Mouse (Mus musculus): ENCODE measurements at regions not wholly inside any gene's neighbourhood (a gene's known extent, or its start where the extent isn't known, plus 50 kb on each side); places are given as distances from the start of the nearest gene placed in this dataset.
A peak's percentile ranks its signal among the peaks of the same experiment; 100 is the strongest.

DNA sequence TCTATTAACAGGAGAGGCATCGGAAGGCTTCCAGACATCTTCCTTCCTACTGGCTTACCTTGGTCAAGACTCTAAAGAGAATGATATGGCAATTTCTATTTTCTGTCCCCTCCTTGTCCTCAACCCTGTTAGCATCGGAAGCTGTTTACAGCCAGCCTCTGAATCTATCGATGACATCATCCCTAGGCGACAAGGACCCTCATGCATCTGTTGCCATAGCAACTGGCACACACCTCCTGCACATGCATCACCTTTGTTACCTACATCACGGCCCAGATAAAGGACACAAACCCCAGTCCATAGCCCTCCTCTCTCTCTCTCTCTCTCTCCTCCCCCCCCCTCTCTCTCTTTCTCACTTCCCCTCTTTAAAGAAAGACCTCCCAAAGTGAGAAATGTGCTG lies 123.1 kb upstream of the Cdkn3 start:
- H3K27me3 ChIP-seq (ENCODE audit: control insufficient read depth, insufficient read depth, low read length): no peaks in the 10 kb centered on the region
- WGBS: 85% methylated on average over 5 of the region's 5 CpGs
- H3K27ac ChIP-seq (replicated peaks in 1 of 2; ENCODE audit: control insufficient read depth in 1 of 2, insufficient read depth in 1 of 2, low read depth in 2 of 2, low read length in 2 of 2): no peak overlapping the region
- H3K9me3 ChIP-seq (ENCODE audit: control insufficient read depth, low read length): no peaks in the 10 kb centered on the region
- no peak overlapping the region for H3K4me2 ChIP-seq (ENCODE audit: low read length)
- H3K9ac ChIP-seq (ENCODE audit: low read length): no peak overlapping the region
- no peak overlapping the region for H3K4me3 ChIP-seq (ENCODE audit: control insufficient read depth in 1 of 2, insufficient read depth in 1 of 2, low read depth in 1 of 2, low read length in 2 of 2)
- no peaks in the 10 kb centered on the region for H3K36me3 ChIP-seq (ENCODE audit: control insufficient read depth, insufficient read depth, low read length)
- ATAC-seq (ENCODE audit: insufficient number of reproducible peaks, insufficient read depth, low FRiP score, low read depth): no peak
- peaks cover 0 to 7% of the 10 kb centered on the region in 2 experiments; a peak in 1 of 4 replicates for H3K4me1 ChIP-seq (ENCODE audit: control insufficient read depth in 2 of 2, insufficient read depth in 2 of 2, low read length in 2 of 2)

GRCm38 (mm10) chr14:46636364-46636763 lies 124.0 kb upstream of the Cdkn3 start:
- Histone ChIP-seq H3K9me3 (ENCODE audit: control insufficient read depth, low read length) (no peaks in the 10 kb centered on the region), H3K9ac (ENCODE audit: low read length) (no peak overlapping the region), H3K27ac (replicated peaks in 1 of 2; ENCODE audit: control insufficient read depth in 1 of 2, insufficient read depth in 1 of 2, low read depth in 2 of 2, low read length in 2 of 2) (no peak overlapping the region), H3K4me2 (ENCODE audit: low read length) (no peak overlapping the region), H3K27me3 (ENCODE audit: control insufficient read depth, insufficient read depth, low read length) (no peaks in the 10 kb centered on the region), H3K4me1 (ENCODE audit: control insufficient read depth in 2 of 2, insufficient read depth in 2 of 2, low read length in 2 of 2) (peaks cover 0 to 7% of the 10 kb centered on the region in 2 experiments; a peak in 1 of 4 replicates), H3K36me3 (ENCODE audit: control insufficient read depth, insufficient read depth, low read length) (no peaks in the 10 kb centered on the region), H3K4me3 (ENCODE audit: control insufficient read depth in 1 of 2, insufficient read depth in 1 of 2, low read depth in 1 of 2, low read length in 2 of 2) (no peak overlapping the region)
- no peak for ATAC-seq (ENCODE audit: insufficient number of reproducible peaks, insufficient read depth, low FRiP score, low read depth)
- 78% methylated on average over 6 of the region's 6 CpGs for WGBS

GRCm38 (mm10) chr14:46635322-46635721 lies 125.0 kb upstream of the Cdkn3 start:
- no peaks in the 10 kb centered on the region for H3K27me3 ChIP-seq (ENCODE audit: control insufficient read depth, insufficient read depth, low read length)
- WGBS: 26% methylated on average over 3 of the region's 3 CpGs
- peaks cover 0 to 7% of the 10 kb centered on the region in 2 experiments; a peak in 1 of 4 replicates for H3K4me1 ChIP-seq (ENCODE audit: control insufficient read depth in 2 of 2, insufficient read depth in 2 of 2, low read length in 2 of 2)
- 0 out of 4 replicates have a peak overlapping the region, but pooled peaks of 1 of the 2 experiments have one; percentile 17 for H3K27ac ChIP-seq (replicated peaks in 1 of 2; ENCODE audit: control insufficient read depth in 1 of 2, insufficient read depth in 1 of 2, low read depth in 2 of 2, low read length in 2 of 2)
- H3K36me3 ChIP-seq (ENCODE audit: control insufficient read depth, insufficient read depth, low read length): no peaks in the 10 kb centered on the region
- H3K9me3 ChIP-seq (ENCODE audit: control insufficient read depth, low read length): no peaks in the 10 kb centered on the region
- no peak overlapping the region for H3K9ac ChIP-seq (ENCODE audit: low read length)
- no peak for ATAC-seq (ENCODE audit: insufficient number of reproducible peaks, insufficient read depth, low FRiP score, low read depth)
- no peak overlapping the region for H3K4me3 ChIP-seq (ENCODE audit: control insufficient read depth in 1 of 2, insufficient read depth in 1 of 2, low read depth in 1 of 2, low read length in 2 of 2)
- H3K4me2 ChIP-seq (ENCODE audit: low read length): no peak overlapping the region

GRCm38 (mm10) chr14:46634656-46635244 lies 125.6 kb upstream of the Cdkn3 start:
- H3K9me3 ChIP-seq (ENCODE audit: control insufficient read depth, low read length): no peaks in the 10 kb centered on the region
- H3K4me3 ChIP-seq (ENCODE audit: control insufficient read depth in 1 of 2, insufficient read depth in 1 of 2, low read depth in 1 of 2, low read length in 2 of 2): no peak overlapping the region
- H3K4me2 ChIP-seq (ENCODE audit: low read length): no peak overlapping the region
- ATAC-seq (ENCODE audit: insufficient number of reproducible peaks, insufficient read depth, low FRiP score, low read depth): no peak
- H3K27me3 ChIP-seq (ENCODE audit: control insufficient read depth, insufficient read depth, low read length): no peaks in the 10 kb centered on the region
- H3K9ac ChIP-seq (ENCODE audit: low read length): no peak overlapping the region
- no peaks in the 10 kb centered on the region for H3K36me3 ChIP-seq (ENCODE audit: control insufficient read depth, insufficient read depth, low read length)
- WGBS: 68% methylated on average over 12 of the region's 12 CpGs
- H3K4me1 ChIP-seq (ENCODE audit: control insufficient read depth in 2 of 2, insufficient read depth in 2 of 2, low read length in 2 of 2): peaks cover 0 to 7% of the 10 kb centered on the region in 2 experiments; a peak in 1 of 4 replicates
- H3K27ac ChIP-seq (replicated peaks in 1 of 2; ENCODE audit: control insufficient read depth in 1 of 2, insufficient read depth in 1 of 2, low read depth in 2 of 2, low read length in 2 of 2): 0 out of 4 replicates have a peak overlapping the region, but pooled peaks of 1 of the 2 experiments have one; percentile 17

- H3K4me2 ChIP-seq (ENCODE audit: low read length): no peak overlapping the region
- no peak for ATAC-seq (ENCODE audit: insufficient number of reproducible peaks, insufficient read depth, low FRiP score, low read depth)
Measured at GRCm38 (mm10) chr14:46634251-46634650, 126.1 kb upstream of the Cdkn3 start.

DNA sequence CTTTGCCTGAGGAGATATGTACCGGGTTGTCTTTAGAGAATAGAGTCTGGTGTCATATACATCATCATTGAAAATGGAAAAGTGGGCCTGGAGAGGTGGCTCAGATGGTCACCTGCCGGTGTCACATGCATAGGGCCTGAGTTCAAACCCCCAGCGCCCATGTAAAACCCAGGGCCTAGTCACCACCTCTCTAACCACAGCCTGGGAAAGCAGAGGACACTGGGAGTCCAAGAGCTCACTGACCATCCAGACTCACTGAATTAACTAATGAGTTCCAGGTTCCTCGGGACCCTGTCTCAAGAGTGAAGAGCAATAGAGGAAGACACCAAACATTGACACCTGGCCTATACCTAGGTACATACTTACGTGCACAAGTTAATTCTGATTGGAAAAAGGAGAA lies 132.7 kb upstream of the Cdkn3 start:
- H3K9ac ChIP-seq (ENCODE audit: low read length): no peak overlapping the region
- no peaks in the 10 kb centered on the region for H3K9me3 ChIP-seq (ENCODE audit: control insufficient read depth, low read length)
- H3K4me1 ChIP-seq (ENCODE audit: control insufficient read depth in 2 of 2, insufficient read depth in 2 of 2, low read length in 2 of 2): peaks cover 6 to 12% of the 10 kb centered on the region in 2 experiments
- no peaks in the 10 kb centered on the region for H3K27me3 ChIP-seq (ENCODE audit: control insufficient read depth, insufficient read depth, low read length)
- H3K36me3 ChIP-seq (ENCODE audit: control insufficient read depth, insufficient read depth, low read length): no peaks in the 10 kb centered on the region
- H3K27ac ChIP-seq (replicated peaks in 1 of 2; ENCODE audit: control insufficient read depth in 1 of 2, insufficient read depth in 1 of 2, low read depth in 2 of 2, low read length in 2 of 2): no peak overlapping the region
- no peak overlapping the region for H3K4me2 ChIP-seq (ENCODE audit: low read length)
- H3K4me3 ChIP-seq (ENCODE audit: control insufficient read depth in 1 of 2, insufficient read depth in 1 of 2, low read depth in 1 of 2, low read length in 2 of 2): no peak overlapping the region
- WGBS: 91% methylated on average over 5 of the region's 5 CpGs
- no peak for ATAC-seq (ENCODE audit: insufficient number of reproducible peaks, insufficient read depth, low FRiP score, low read depth)

More at GRCm38 (mm10) chr14:46634251-46634650, 126.1 kb upstream of the Cdkn3 start:
- no peaks in the 10 kb centered on the region for H3K27me3 ChIP-seq (ENCODE audit: control insufficient read depth, insufficient read depth, low read length)
- no peaks in the 10 kb centered on the region for H3K36me3 ChIP-seq (ENCODE audit: control insufficient read depth, insufficient read depth, low read length)
- H3K27ac ChIP-seq (replicated peaks in 1 of 2; ENCODE audit: control insufficient read depth in 1 of 2, insufficient read depth in 1 of 2, low read depth in 2 of 2, low read length in 2 of 2): no peak overlapping the region
- no peak overlapping the region for H3K9ac ChIP-seq (ENCODE audit: low read length)
- H3K9me3 ChIP-seq (ENCODE audit: control insufficient read depth, low read length): no peaks in the 10 kb centered on the region
- peaks cover 0 to 7% of the 10 kb centered on the region in 2 experiments; a peak in 1 of 4 replicates for H3K4me1 ChIP-seq (ENCODE audit: control insufficient read depth in 2 of 2, insufficient read depth in 2 of 2, low read length in 2 of 2)
- WGBS: 84% methylated on average over 10 of the region's 10 CpGs
- no peak overlapping the region for H3K4me3 ChIP-seq (ENCODE audit: control insufficient read depth in 1 of 2, insufficient read depth in 1 of 2, low read depth in 1 of 2, low read length in 2 of 2)

DNA sequence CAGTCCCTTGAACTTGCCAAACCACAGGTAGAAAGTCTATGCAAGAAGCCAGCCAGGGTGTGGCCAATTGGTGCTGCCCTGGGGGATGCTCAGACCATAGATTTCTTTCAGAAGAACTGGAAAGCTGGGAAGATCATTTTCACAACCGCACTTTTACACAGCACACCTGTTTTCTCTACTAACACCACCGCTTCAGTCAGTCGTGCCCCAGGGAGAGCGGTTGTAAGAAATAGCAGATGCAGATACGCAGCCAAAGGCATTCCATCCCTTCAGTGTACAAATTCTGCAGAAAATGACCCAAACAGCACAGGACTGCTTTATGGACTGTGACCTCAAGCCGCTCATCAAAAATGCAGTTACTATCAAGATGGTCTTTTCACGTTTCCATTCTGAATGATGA lies 134.6 kb upstream of the Cdkn3 start:
- H3K4me3 ChIP-seq (ENCODE audit: control insufficient read depth in 1 of 2, insufficient read depth in 1 of 2, low read depth in 1 of 2, low read length in 2 of 2): no peak overlapping the region
- no peaks in the 10 kb centered on the region for H3K36me3 ChIP-seq (ENCODE audit: control insufficient read depth, insufficient read depth, low read length)
- no peaks in the 10 kb centered on the region for H3K27me3 ChIP-seq (ENCODE audit: control insufficient read depth, insufficient read depth, low read length)
- no peak overlapping the region for H3K27ac ChIP-seq (replicated peaks in 1 of 2; ENCODE audit: control insufficient read depth in 1 of 2, insufficient read depth in 1 of 2, low read depth in 2 of 2, low read length in 2 of 2)
- H3K9ac ChIP-seq (ENCODE audit: low read length): no peak overlapping the region
- ATAC-seq (ENCODE audit: insufficient number of reproducible peaks, insufficient read depth, low FRiP score, low read depth): no peak
- 89% methylated on average over 7 of the region's 7 CpGs for WGBS
- H3K4me1 ChIP-seq (ENCODE audit: control insufficient read depth in 2 of 2, insufficient read depth in 2 of 2, low read length in 2 of 2): peaks cover 6 to 12% of the 10 kb centered on the region in 2 experiments
- H3K4me2 ChIP-seq (ENCODE audit: low read length): no peak overlapping the region
- no peaks in the 10 kb centered on the region for H3K9me3 ChIP-seq (ENCODE audit: control insufficient read depth, low read length)

- H3K36me3 ChIP-seq (ENCODE audit: control insufficient read depth, insufficient read depth, low read length): no peaks in the 10 kb centered on the region
- no peak for ATAC-seq (ENCODE audit: insufficient number of reproducible peaks, insufficient read depth, low FRiP score, low read depth)
- H3K9me3 ChIP-seq (ENCODE audit: control insufficient read depth, low read length): no peaks in the 10 kb centered on the region
- no peaks in the 10 kb centered on the region for H3K27me3 ChIP-seq (ENCODE audit: control insufficient read depth, insufficient read depth, low read length)
- no peak overlapping the region for H3K4me2 ChIP-seq (ENCODE audit: low read length)
- peaks cover 6 to 12% of the 10 kb centered on the region in 2 experiments for H3K4me1 ChIP-seq (ENCODE audit: control insufficient read depth in 2 of 2, insufficient read depth in 2 of 2, low read length in 2 of 2)
- no peak overlapping the region for H3K27ac ChIP-seq (replicated peaks in 1 of 2; ENCODE audit: control insufficient read depth in 1 of 2, insufficient read depth in 1 of 2, low read depth in 2 of 2, low read length in 2 of 2)
- H3K9ac ChIP-seq (ENCODE audit: low read length): no peak overlapping the region
- 3% methylated on average over 2 of the region's 2 CpGs for WGBS
- no peak overlapping the region for H3K4me3 ChIP-seq (ENCODE audit: control insufficient read depth in 1 of 2, insufficient read depth in 1 of 2, low read depth in 1 of 2, low read length in 2 of 2)
Measured at GRCm38 (mm10) chr14:46623645-46624044, 136.7 kb upstream of the Cdkn3 start.
